Mouse (Mus musculus) megakaryocyte, embryonic 14.5 days (primary cell): Measurements from ENCODE around the gene Arhgef11. TPM values are rescaled to one million over a fixed set of nuclear protein-coding genes. Genes with fewer than 3 reads are reported as not detected.
"Not testable (repeated sequence)": the region's sequence is repeated elsewhere in the genome, so short reads cannot be mapped to it uniquely, and the experiment has no call there.

Source experiments
- H3K27me3 ChIP-seq: replicated peaks from 2 replicates; pipeline ENCODE3; 2012; ENCODE audit warnings: inconsistent platforms
- H3K36me3 ChIP-seq: replicated peaks from 2 replicates; pipeline ENCODE3; 2012; ENCODE audit warnings: low read length, inconsistent platforms, mixed read lengths
- H3K4me1 ChIP-seq: 2 replicates; pipeline ENCODE4 v1.6.1; 2012; ENCODE audit warnings: inconsistent platforms
- H3K4me3 ChIP-seq: replicated peaks from 2 replicates; pipeline ENCODE3; 2012; ENCODE audit warnings: moderate library complexity, mild to moderate bottlenecking, inconsistent platforms
- H3K9me3 ChIP-seq: 2 replicates; pipeline ENCODE4 v1.6.1; 2012; ENCODE audit warnings: inconsistent platforms
- FLI1 ChIP-seq: IDR thresholded peaks from 2 replicates; pipeline ENCODE4 v1.6.1; 2012; ENCODE audit warnings: low read length, inconsistent platforms, mixed read lengths
- GATA1 ChIP-seq: IDR thresholded peaks from 3 replicates; pipeline ENCODE4 v1.6.1; 2012; ENCODE audit warnings: mixed read lengths, low read length, inconsistent platforms, borderline replicate concordance
- polyA plus RNA-seq: library from polyadenylated mRNA; stranded (reverse); fragments of >175 nt; gene quantifications from 2 replicates; pipeline ENCODE4 v1.2.3, GENCODE M21; 2012; ENCODE audit warnings: low replicate concordance; ENCODE audit not compliant: insufficient read depth

Gene Arhgef11
- polyA plus RNA-seq = 0.43 and 1.4 TPM in 2 replicates

GRCm38 (mm10) chr3:87616957-87617810, at the start of gene Arhgef11:
TSS of gene Arhgef11 (plus strand) at chr3:87617559.
- Histone ChIP-seq H3K4me3 (peak within 1 kb of the TSS; percentile 94), H3K4me1 (peaks cover 12% of the 10 kb centered on the region), H3K27me3 (peaks cover 57% of the 10 kb centered on the region), H3K36me3 (no peaks in the 10 kb centered on the region), H3K9me3 (no peaks in the 10 kb centered on the region; the same call in 1 of the 2 replicates)
- TF ChIP-seq GATA1 = no peak
- TF ChIP-seq FLI1 = no peak

DNA sequence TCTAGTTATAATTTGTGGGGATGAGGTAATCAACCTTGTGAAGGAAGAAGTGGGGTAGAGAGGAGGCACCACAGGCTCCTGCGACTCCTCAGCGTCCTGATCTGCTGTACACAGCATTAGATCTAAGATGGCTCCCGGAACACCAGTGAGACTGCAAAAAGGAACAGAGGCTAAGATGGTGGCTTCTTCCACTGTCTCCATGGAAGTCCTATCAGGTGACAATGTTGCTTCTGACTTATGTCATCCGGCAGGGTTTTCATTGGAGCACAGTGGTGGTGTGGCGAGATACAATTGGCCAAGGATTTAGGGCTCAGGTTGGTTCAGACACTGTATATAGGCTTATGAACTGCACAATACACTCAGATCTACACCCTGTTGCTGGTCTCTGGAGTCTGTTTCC, 48.7 kb upstream of the Arhgef11 start:
- Histone ChIP-seq H3K27me3 (peaks cover 23% of the 10 kb centered on the region), H3K9me3 (no peaks in the 10 kb centered on the region), H3K36me3 (no peaks in the 10 kb centered on the region), H3K4me3 (no peak overlapping the region), H3K4me1 (peaks cover 3% of the 10 kb centered on the region; the same call in 1 of the 2 replicates)
- TF ChIP-seq GATA1 = no peak
- no peak for TF ChIP-seq FLI1

DNA sequence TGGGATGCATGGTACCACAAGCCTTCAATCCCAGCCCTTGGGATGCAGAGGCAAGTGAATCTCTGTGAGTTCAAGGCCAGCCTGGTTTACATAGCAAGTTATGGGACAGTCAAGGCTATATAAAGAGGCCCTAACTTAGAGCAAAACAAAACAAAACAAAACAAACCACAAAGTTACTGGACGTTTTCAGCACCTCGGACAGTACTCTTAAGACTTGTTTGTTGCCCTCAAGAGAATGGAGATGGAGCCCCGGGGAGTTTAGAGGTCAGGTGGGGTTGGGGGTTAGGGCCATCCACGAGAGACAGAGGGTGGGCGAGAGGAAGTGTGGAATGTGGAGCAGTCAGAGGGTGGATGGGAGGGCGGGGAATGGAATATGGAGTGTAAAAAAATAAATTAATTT, 41.6 kb upstream of the Arhgef11 start:
- no peak overlapping the region for H3K4me3 ChIP-seq
- no peak for TF ChIP-seq GATA1
- no peak for TF ChIP-seq FLI1
- H3K36me3 ChIP-seq = no peaks in the 10 kb centered on the region
- H3K4me1 ChIP-seq = no peaks in the 10 kb centered on the region
- H3K27me3 ChIP-seq = peaks cover 3% of the 10 kb centered on the region
- peaks cover 3% of the 10 kb centered on the region for H3K9me3 ChIP-seq

GRCm38 (mm10) chr3:87582259-87582658, 35.1 kb upstream of the Arhgef11 start:
- H3K27me3 ChIP-seq = peaks cover 2% of the 10 kb centered on the region
- peaks cover 24% of the 10 kb centered on the region for H3K9me3 ChIP-seq
- TF ChIP-seq GATA1 (no peak), FLI1 (no peak)
- H3K36me3 ChIP-seq = no peaks in the 10 kb centered on the region
- H3K4me3 ChIP-seq = no peak overlapping the region
- no peaks in the 10 kb centered on the region for H3K4me1 ChIP-seq

DNA sequence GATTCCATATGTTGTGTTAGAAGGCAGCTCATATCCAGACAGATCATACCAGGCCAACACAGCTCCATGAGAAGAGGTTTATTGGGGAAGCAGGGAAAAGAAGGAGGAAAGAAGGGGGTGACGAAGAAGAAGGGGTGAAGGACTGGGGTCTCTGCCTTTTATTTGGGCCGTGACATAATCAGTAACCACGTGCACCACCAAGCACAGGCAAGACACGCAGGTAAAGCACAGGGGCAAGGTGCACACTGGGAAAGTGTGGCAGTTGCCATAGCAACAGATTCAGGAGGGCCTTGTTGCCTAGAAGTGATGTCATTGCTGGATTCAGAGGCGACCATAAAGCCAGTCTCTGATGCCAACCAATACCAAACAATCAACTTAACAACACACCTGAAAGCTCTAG, 23.6 kb upstream of the Arhgef11 start:
- no peaks in the 10 kb centered on the region for H3K36me3 ChIP-seq
- H3K4me3 ChIP-seq = no peak overlapping the region
- no peaks in the 10 kb centered on the region for H3K4me1 ChIP-seq
- peaks cover 11% of the 10 kb centered on the region for H3K9me3 ChIP-seq
- H3K27me3 ChIP-seq = peaks cover 5% of the 10 kb centered on the region
- TF ChIP-seq GATA1 (no peak), FLI1 (no peak)

DNA sequence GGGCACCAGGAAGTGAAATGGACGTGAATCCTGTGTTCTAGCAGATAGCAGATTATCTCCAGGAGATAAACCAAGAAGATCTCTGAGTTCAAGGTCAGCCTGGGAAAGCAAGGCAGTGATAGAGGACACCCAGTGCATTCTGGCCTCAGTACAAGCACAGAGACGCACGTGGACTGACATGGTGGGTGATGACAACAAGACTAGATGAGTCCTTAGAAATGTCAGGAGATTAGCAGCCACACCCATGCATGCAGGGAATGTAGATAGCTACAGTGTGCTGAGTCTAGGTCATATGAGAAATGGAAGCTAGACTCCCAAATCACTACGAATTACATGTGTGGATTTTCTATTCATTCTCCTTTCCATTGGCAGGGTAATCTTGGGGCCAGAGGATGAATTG, 22.0 kb upstream of the Arhgef11 start:
- H3K4me3 ChIP-seq, H3K4me1 ChIP-seq, H3K36me3 ChIP-seq, H3K27me3 ChIP-seq: not testable (repeated sequence)
- peaks cover 20% of the 10 kb centered on the region for H3K9me3 ChIP-seq

DNA sequence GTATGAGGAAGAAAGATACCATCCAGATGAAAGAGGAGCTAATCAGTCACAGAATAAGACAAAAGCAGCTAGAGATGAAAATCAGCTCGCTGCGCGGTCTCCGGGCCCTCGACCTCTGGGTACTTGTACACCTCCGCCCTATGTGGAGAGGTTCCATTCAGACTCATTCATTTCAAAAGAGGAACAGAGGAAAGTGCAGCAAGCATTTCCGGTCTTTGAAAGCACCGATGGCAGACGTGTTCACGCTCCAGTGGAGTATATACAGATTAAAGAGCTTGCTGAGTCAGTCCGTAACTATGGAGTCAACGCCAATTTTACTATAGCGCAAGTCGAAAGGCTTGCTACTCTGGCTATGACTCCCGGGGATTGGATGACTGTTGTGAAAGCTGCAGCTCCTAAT, 16.3 kb upstream of the Arhgef11 start:
- not testable (repeated sequence) for H3K36me3 ChIP-seq, H3K4me3 ChIP-seq, H3K27me3 ChIP-seq, H3K4me1 ChIP-seq
- H3K9me3 ChIP-seq = peaks cover 50% of the 10 kb centered on the region

GRCm38 (mm10) chr3:87616354-87616753, 1.0 kb upstream of the Arhgef11 start:
- Histone ChIP-seq H3K4me1 (peaks cover 16% of the 10 kb centered on the region), H3K27me3 (peaks cover 62% of the 10 kb centered on the region)
- TF ChIP-seq GATA1 (no peak), FLI1 (no peak)

DNA sequence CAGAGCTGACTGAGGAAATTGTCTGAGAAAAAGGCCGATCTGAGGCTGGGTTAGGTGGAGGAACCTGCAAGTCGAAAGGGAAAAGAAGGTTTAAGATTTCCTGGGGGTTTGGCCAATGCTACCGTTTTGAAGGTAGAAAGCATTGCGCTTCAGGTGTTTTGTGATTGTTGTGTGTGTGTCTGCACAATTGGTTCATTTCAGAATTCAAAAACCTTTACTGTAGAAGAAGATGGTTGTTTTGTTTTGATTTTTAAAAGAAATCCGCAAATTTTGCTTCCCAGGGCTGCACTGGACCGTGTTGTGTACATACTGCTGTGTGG, 412 bp downstream of the Arhgef11 start:
- H3K36me3 ChIP-seq = no peaks in the 10 kb centered on the region
- H3K4me1 ChIP-seq = peaks cover 12% of the 10 kb centered on the region
- TF ChIP-seq FLI1 = no peak
- no peak for TF ChIP-seq GATA1
- no peaks in the 10 kb centered on the region; the same call in 1 of the 2 replicates for H3K9me3 ChIP-seq
- peaks cover 52% of the 10 kb centered on the region for H3K27me3 ChIP-seq
- peak overlapping the region; percentile 94 for H3K4me3 ChIP-seq

More at GRCm38 (mm10) chr3:87616354-87616753, 1.0 kb upstream of the Arhgef11 start:
- H3K9me3 ChIP-seq = no peaks in the 10 kb centered on the region; the same call in 1 of the 2 replicates
- H3K4me3 ChIP-seq = peak overlapping the region; percentile 94
- no peaks in the 10 kb centered on the region for H3K36me3 ChIP-seq

- Histone ChIP-seq H3K9me3 (no peaks in the 10 kb centered on the region; the same call in 1 of the 2 replicates), H3K4me3 (peak overlapping the region; percentile 94)
- no peak for TF ChIP-seq GATA1
- TF ChIP-seq FLI1 = no peak
Measured at GRCm38 (mm10) chr3:87618240-87618639, 881 bp downstream of the Arhgef11 start.

More at GRCm38 (mm10) chr3:87618240-87618639, 881 bp downstream of the Arhgef11 start:
- peaks cover 48% of the 10 kb centered on the region for H3K27me3 ChIP-seq
- H3K36me3 ChIP-seq = no peaks in the 10 kb centered on the region
- H3K4me1 ChIP-seq = peaks cover 12% of the 10 kb centered on the region
